7 mouse cellular contexts compared by ENCODE assay signal in the genomic region with DNA sequence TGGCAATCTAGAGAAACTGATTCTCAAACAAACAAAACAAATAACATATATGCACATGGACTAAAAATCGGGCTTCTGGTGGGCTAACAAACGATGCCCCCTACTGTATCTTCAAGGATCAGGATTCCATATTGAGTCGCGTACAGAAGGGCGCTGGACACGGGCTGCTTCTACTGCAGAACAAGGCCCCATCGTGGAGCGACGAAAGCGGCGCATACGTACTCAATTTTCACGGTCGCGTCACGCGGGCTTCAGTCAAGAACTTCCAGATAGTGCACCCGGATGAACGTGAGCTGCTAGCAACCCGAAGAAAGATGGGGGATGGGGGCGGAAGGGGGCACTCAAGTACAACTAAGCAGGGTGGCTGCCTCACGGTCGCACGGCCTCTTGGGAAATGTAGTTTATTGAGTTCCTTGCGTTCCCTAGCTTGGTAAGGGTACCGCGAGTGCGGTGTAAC. TPM values are rescaled to one million over a fixed set of nuclear protein-coding genes. Genes with fewer than 3 reads are reported as not detected.
DNase-seq lines count a peak whose midpoint lies in the region; ATAC-seq and TF ChIP-seq lines count a peak whose summit lies in the region.

No protein-coding gene starts in this region.

- WGBS in embryonic facial prominence, embryonic 11.5 days: under 1% methylated on average over 28 of the region's 28 CpGs
- under 1% methylated on average over 28 of the region's 28 CpGs for WGBS in limb, embryonic 14.5 days
- under 1% methylated on average over 28 of the region's 28 CpGs for WGBS in midbrain, embryonic 16.5 days
- under 1% methylated on average over 28 of the region's 28 CpGs for WGBS in spleen, adult 2 months

- H3K36me3 ChIP-seq in embryonic facial prominence, embryonic 11.5 days (replicated peaks; ENCODE audit: control insufficient read depth, insufficient read depth, low read depth, low read length): no peaks in the 10 kb centered on the region
- H3K36me3 ChIP-seq in limb, embryonic 14.5 days (ENCODE audit: control insufficient read depth, insufficient read depth, low read length): peaks cover 15% of the 10 kb centered on the region
- H3K36me3 ChIP-seq in midbrain, embryonic 16.5 days (ENCODE audit: control insufficient read depth, insufficient read depth, low read length): no peaks in the 10 kb centered on the region
- H3K36me3 ChIP-seq in spleen, adult 2 months (ENCODE audit: control insufficient read depth, insufficient read depth, low read length): peaks cover 7% of the 10 kb centered on the region

- H3K27ac ChIP-seq in embryonic facial prominence, embryonic 11.5 days (replicated peaks; ENCODE audit: low read depth, low read length): peak overlapping the region; percentile 78
- peak overlapping the region; percentile 70 for H3K27ac ChIP-seq in limb, embryonic 14.5 days (replicated peaks; ENCODE audit: low read depth, low read length)
- peak overlapping the region; percentile 82 for H3K27ac ChIP-seq in midbrain, embryonic 16.5 days (ENCODE audit: low read length)
- peak overlapping the region; percentile 89 for H3K27ac ChIP-seq in spleen, adult 2 months (ENCODE audit: insufficient read depth, low read length)

- no peak for TF ChIP-seq CTCF in spleen, adult 2 months (IDR thresholded peaks at IDR 0.05; ENCODE audit: extremely low read depth, insufficient read depth, insufficient read length, insufficient replicate concordance)

- H3K4me3 ChIP-seq in embryonic facial prominence, embryonic 11.5 days (ENCODE audit: low read depth, low read length): peak overlapping the region; percentile 44
- H3K4me3 ChIP-seq in limb, embryonic 14.5 days (replicated peaks; ENCODE audit: low read length): peak overlapping the region; percentile 39
- peak overlapping the region; percentile 44 for H3K4me3 ChIP-seq in midbrain, embryonic 16.5 days (ENCODE audit: low read depth, low read length)
- peak overlapping the region; percentile 66 for H3K4me3 ChIP-seq in spleen, adult 2 months (ENCODE audit: extremely low read depth, insufficient read depth, insufficient read length)

- no peaks in the 10 kb centered on the region for H3K27me3 ChIP-seq in embryonic facial prominence, embryonic 11.5 days (ENCODE audit: control insufficient read depth, insufficient read depth, low read length)
- H3K27me3 ChIP-seq in limb, embryonic 14.5 days (ENCODE audit: control insufficient read depth, insufficient read depth, low read length): no peaks in the 10 kb centered on the region
- no peaks in the 10 kb centered on the region for H3K27me3 ChIP-seq in midbrain, embryonic 16.5 days (ENCODE audit: control insufficient read depth, insufficient read depth, low read depth, low read length)
- H3K27me3 ChIP-seq in spleen, adult 2 months (ENCODE audit: control insufficient read depth, insufficient read depth, low read length): no peaks in the 10 kb centered on the region

- TF ChIP-seq POLR2A in limb, embryonic 14.5 days (IDR thresholded peaks at IDR 0.05; ENCODE audit: borderline replicate concordance, extremely low read depth, insufficient read depth, insufficient read length): 0 out of 2 replicates have a peak, but pooled peaks have one; percentile 14
- TF ChIP-seq POLR2A in spleen, adult 2 months (IDR thresholded peaks at IDR 0.05; ENCODE audit: low read depth, low read length): peak; percentile 14

- peak; percentile 55; the same call in 1 of the 2 replicates for ATAC-seq in embryonic facial prominence, embryonic 11.5 days (replicated peaks; ENCODE audit: insufficient number of reproducible peaks, low FRiP score, low TSS enrichment, low read depth)
- peak; percentile 66; the same call in 1 of the 2 replicates for ATAC-seq in limb, embryonic 14.5 days (ENCODE audit: low FRiP score, low read depth)
- ATAC-seq in midbrain, embryonic 16.5 days: peak; percentile 73

- H3K9me3 ChIP-seq in embryonic facial prominence, embryonic 11.5 days (replicated peaks; ENCODE audit: control insufficient read depth, low read length): no peaks in the 10 kb centered on the region
- H3K9me3 ChIP-seq in limb, embryonic 14.5 days (ENCODE audit: control insufficient read depth, low read length): no peaks in the 10 kb centered on the region
- no peaks in the 10 kb centered on the region for H3K9me3 ChIP-seq in midbrain, embryonic 16.5 days (replicated peaks; ENCODE audit: control insufficient read depth, low read length, poor library complexity, severe bottlenecking)

- peak; percentile 80 for DNase-seq in adrenal gland, postnatal 25 days
- DNase-seq in embryonic facial prominence, embryonic 11.5 days (ENCODE audit: low spot score): peak; percentile 98
- DNase-seq in heart, adult 9 months (ENCODE audit: low spot score in 2 of 2): peak; percentile 88 to 90
- DNase-seq in kidney, adult 9 months: peak; percentile 92
- DNase-seq in limb, embryonic 14.5 days (ENCODE audit: low spot score): peak; percentile 94
- DNase-seq in spleen, adult 2 months (ENCODE audit: low read depth in 1 of 2, low spot score in 2 of 2): peak; percentile 91 to 93

- H3K4me2 ChIP-seq in embryonic facial prominence, embryonic 11.5 days (ENCODE audit: low read depth, low read length): peak overlapping the region; percentile 50
- H3K4me2 ChIP-seq in limb, embryonic 14.5 days (replicated peaks; ENCODE audit: low read depth, low read length, severe bottlenecking): peak overlapping the region; percentile 50
- peak overlapping the region; percentile 53 for H3K4me2 ChIP-seq in midbrain, embryonic 16.5 days (ENCODE audit: low read length)

- peak overlapping the region; percentile 70 for H3K9ac ChIP-seq in embryonic facial prominence, embryonic 11.5 days (replicated peaks; ENCODE audit: low read length)
- peak overlapping the region; percentile 50 for H3K9ac ChIP-seq in limb, embryonic 14.5 days (ENCODE audit: low read depth, low read length, severe bottlenecking)
- peak overlapping the region; percentile 63 for H3K9ac ChIP-seq in midbrain, embryonic 16.5 days (ENCODE audit: low read depth, low read length)

- H3K4me1 ChIP-seq in embryonic facial prominence, embryonic 11.5 days (ENCODE audit: control insufficient read depth, insufficient read depth, low read length): no peaks in the 10 kb centered on the region
- H3K4me1 ChIP-seq in limb, embryonic 14.5 days (ENCODE audit: control insufficient read depth, insufficient read depth, low read length): peaks cover 16% of the 10 kb centered on the region
- peaks cover 13% of the 10 kb centered on the region for H3K4me1 ChIP-seq in midbrain, embryonic 16.5 days (ENCODE audit: control insufficient read depth, insufficient read depth, low read length)
- H3K4me1 ChIP-seq in spleen, adult 2 months (ENCODE audit: control insufficient read depth, insufficient read depth, insufficient read length): peaks cover 6% of the 10 kb centered on the region; the same call in 1 of the 2 replicates

RNA-seq across cellular contexts. Expression of a gene that starts 4.3 kb away (rescaled TPM):
- 28.0 and 29.6 TPM in 2 replicates for total RNA-seq in adrenal gland, postnatal 25 days (2021)
- 19.8 and 20.3 TPM in 2 replicates for polyA plus RNA-seq in embryonic facial prominence, embryonic 11.5 days (2014; fragmentation: Nextera tagmentation; extraction: Ambion mirVana)
- polyA plus RNA-seq in limb, embryonic 14.5 days (2012; rRNA removed): 27.5 and 29.8 TPM in 2 replicates
- polyA plus RNA-seq in limb, embryonic 14.5 days (2014; fragmentation: Nextera tagmentation; extraction: Ambion mirVana): 21.2 and 22.1 TPM in 2 replicates
- polyA plus RNA-seq in midbrain, embryonic 16.5 days (2015; fragmentation: Nextera tagmentation; extraction: Ambion mirVana): 10.5 and 13.9 TPM in 2 replicates
- polyA plus RNA-seq in spleen, adult 2 months (2012; rRNA removed): 99.5 and 119 TPM in 2 replicates

RNA-seq across cellular contexts. Expression of a gene that starts 4.4 kb away (rescaled TPM):
- 3.2 and 3.3 TPM in 2 replicates for total RNA-seq in adrenal gland, postnatal 25 days (2021)
- polyA plus RNA-seq in embryonic facial prominence, embryonic 11.5 days (2014; fragmentation: Nextera tagmentation; extraction: Ambion mirVana): 0.62 and 1.3 TPM in 2 replicates
- polyA plus RNA-seq in limb, embryonic 14.5 days (2012; rRNA removed): 13.1 and 17.2 TPM in 2 replicates
- polyA plus RNA-seq in limb, embryonic 14.5 days (2014; fragmentation: Nextera tagmentation; extraction: Ambion mirVana): 4.3 and 4.6 TPM in 2 replicates
- 0.81 and 0.87 TPM in 2 replicates for polyA plus RNA-seq in midbrain, embryonic 16.5 days (2015; fragmentation: Nextera tagmentation; extraction: Ambion mirVana)
- polyA plus RNA-seq in spleen, adult 2 months (2012; rRNA removed): 6.5 and 7.2 TPM in 2 replicates

RNA-seq across cellular contexts. Expression of a gene that starts 11.6 kb away (rescaled TPM):
- total RNA-seq in adrenal gland, postnatal 25 days (2021): 220 and 264 TPM in 2 replicates
- 96.7 and 107 TPM in 2 replicates for polyA plus RNA-seq in embryonic facial prominence, embryonic 11.5 days (2014; fragmentation: Nextera tagmentation; extraction: Ambion mirVana)
- polyA plus RNA-seq in limb, embryonic 14.5 days (2012; rRNA removed): 293 and 299 TPM in 2 replicates
- 239 and 254 TPM in 2 replicates for polyA plus RNA-seq in limb, embryonic 14.5 days (2014; fragmentation: Nextera tagmentation; extraction: Ambion mirVana)
- polyA plus RNA-seq in midbrain, embryonic 16.5 days (2015; fragmentation: Nextera tagmentation; extraction: Ambion mirVana): 107 and 119 TPM in 2 replicates
- 171 and 188 TPM in 2 replicates for polyA plus RNA-seq in spleen, adult 2 months (2012; rRNA removed)

RNA-seq across cellular contexts. Expression of a gene that starts 32.9 kb away (rescaled TPM):
- 0.95 and 1.0 TPM in 2 replicates for total RNA-seq in adrenal gland, postnatal 25 days (2021)
- 0.53 and 0.68 TPM in 2 replicates for polyA plus RNA-seq in embryonic facial prominence, embryonic 11.5 days (2014; fragmentation: Nextera tagmentation; extraction: Ambion mirVana)
- polyA plus RNA-seq in limb, embryonic 14.5 days (2012; rRNA removed): 1.1 and 1.2 TPM in 2 replicates
- 0.44 and 0.92 TPM in 2 replicates for polyA plus RNA-seq in limb, embryonic 14.5 days (2014; fragmentation: Nextera tagmentation; extraction: Ambion mirVana)
- 0.21 TPM in 1 of 2 replicates, not detected in the other for polyA plus RNA-seq in midbrain, embryonic 16.5 days (2015; fragmentation: Nextera tagmentation; extraction: Ambion mirVana)
- 1.7 TPM in 2 replicates for polyA plus RNA-seq in spleen, adult 2 months (2012; rRNA removed)

RNA-seq across cellular contexts. Expression of a gene that starts 33.2 kb away (rescaled TPM):
- 62.3 and 75.5 TPM in 2 replicates for total RNA-seq in adrenal gland, postnatal 25 days (2021)
- polyA plus RNA-seq in embryonic facial prominence, embryonic 11.5 days (2014; fragmentation: Nextera tagmentation; extraction: Ambion mirVana): 2.6 and 3.1 TPM in 2 replicates
- polyA plus RNA-seq in limb, embryonic 14.5 days (2012; rRNA removed): 2.4 and 2.9 TPM in 2 replicates
- 2.0 and 2.6 TPM in 2 replicates for polyA plus RNA-seq in limb, embryonic 14.5 days (2014; fragmentation: Nextera tagmentation; extraction: Ambion mirVana)
- polyA plus RNA-seq in midbrain, embryonic 16.5 days (2015; fragmentation: Nextera tagmentation; extraction: Ambion mirVana): 4.1 and 4.2 TPM in 2 replicates
- 1.5 and 1.6 TPM in 2 replicates for polyA plus RNA-seq in spleen, adult 2 months (2012; rRNA removed)

Comparison
In these comparisons a context has a peak if more than half of its experiments do, and no peak if none do; other contexts are left out.
1. Peak in every context shown above with its lines: DNase-seq, ATAC-seq, H3K4me3 ChIP-seq and H3K27ac ChIP-seq.